Mouse (Mus musculus) stomach, postnatal 0 days (tissue): ENCODE data around the gene Eif4e1b.

Experiments used
- CTCF ChIP-seq: IDR thresholded peaks from 2 replicates; pipeline ENCODE4 v1.5.1; 2016; ENCODE audit warnings: antibody characterized with exemption, low read depth, mild to moderate bottlenecking, moderate library complexity
- EP300 ChIP-seq: optimal IDR thresholded peaks from 2 replicates; pipeline ENCODE3; 2016; ENCODE audit warnings: antibody characterized with exemption

GRCm38 (mm10) chr13:54736931-54737330 is 46.9 kb upstream of the Eif4e1b start:
- no peak for TF ChIP-seq CTCF
- no peak for TF ChIP-seq EP300
